Mouse (Mus musculus): Measurements from ENCODE around the gene E130218I03Rik.

The E130218I03Rik gene

DNA sequence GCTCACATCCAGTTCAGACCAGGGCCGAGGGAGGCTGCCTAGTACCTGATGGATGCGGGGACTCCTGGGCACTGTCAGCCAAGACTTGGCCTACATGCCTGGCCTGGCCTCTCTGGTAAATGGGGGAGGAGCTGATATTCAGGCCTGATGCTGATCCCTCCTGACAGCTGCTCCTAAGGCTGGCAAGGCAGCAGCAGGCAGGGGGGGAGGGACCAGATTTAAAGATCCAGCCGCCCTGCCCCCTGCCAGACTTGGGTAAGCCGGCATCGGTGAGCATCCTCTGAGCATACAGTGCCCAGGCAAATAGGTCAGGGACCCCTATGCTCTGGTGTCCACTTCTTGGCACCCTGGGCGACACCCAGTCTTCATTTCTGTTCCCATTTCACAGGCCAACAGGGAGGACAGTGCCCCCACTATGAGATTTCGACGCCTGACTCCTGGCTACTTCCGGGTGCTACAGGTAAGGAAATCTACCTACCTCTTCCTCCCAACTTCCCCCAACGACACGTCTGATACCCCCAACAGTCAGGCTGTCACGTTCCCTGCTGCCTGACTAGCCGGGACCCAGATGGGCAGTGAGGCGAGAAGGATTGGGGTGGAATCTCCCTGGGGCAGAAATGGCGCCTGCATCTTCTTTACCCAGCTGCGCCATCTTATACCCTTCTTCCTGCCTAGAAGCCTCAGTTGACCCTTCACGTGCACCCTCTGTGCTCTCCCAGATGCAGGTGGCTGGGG is at the start of gene E130218I03Rik:
TSS of gene E130218I03Rik (plus strand) at position 147 of the 735 bp plus-strand sequence.
- DNase-seq (ENCODE audit: low spot score in 2 of 2): no peak

DNA sequence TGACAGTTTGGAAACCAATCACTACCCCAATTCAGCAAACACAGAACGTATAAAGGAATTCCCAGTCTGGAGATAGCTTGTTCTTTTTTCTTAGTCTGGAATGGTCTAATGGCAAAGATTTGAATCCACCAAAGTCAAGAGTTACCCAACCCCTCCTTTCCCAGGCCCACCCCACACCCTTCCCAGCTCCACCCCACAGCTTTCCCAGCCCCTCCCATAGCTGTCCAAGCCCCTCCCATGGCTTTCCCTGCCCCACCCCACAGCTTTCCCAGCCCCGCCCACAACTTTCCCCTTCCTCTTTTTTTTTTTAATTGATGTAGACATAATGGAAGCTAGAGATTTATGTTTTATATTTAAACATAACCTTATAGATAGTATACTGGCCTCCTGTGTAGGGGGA is 44.1 kb upstream of the E130218I03Rik start:
- DNase-seq (ENCODE audit: low spot score in 2 of 2): no peak

GRCm38 (mm10) chr4:134202904-134203303 is 40.6 kb upstream of the E130218I03Rik start, which contains the start of gene Gm7534:
Gene Gm7534, minus strand, starts transcription at chr4:134203004.
- no peak for DNase-seq (ENCODE audit: low spot score in 2 of 2)

DNA sequence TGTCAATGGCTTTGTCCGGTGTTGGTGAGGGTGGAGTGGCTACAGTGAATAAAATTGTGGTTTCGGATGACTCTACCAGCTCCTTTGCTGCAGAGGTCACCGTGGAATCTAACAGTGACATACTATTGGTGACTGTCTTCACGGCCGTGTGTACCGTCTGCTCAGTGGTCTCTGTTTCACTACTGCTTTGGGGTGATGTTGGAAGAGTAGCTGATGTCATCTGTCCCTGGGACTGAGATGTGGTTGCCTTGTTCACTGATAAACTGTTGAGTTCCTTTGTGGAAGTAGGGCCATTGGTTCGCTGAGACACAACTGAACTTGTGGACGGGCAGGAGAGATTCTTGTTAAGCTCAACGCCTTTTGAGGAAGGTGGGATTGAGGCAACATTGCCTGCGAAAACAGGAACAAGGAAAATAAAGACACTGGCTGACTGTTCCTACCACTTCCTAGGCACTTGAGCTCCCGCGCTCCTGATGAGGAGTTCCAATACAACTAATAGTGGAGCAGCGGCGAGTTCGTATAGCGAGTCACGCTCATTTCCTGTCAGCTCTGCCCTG is 40.0 kb upstream of the E130218I03Rik start:
- no peak for DNase-seq (ENCODE audit: low spot score in 2 of 2)

DNA sequence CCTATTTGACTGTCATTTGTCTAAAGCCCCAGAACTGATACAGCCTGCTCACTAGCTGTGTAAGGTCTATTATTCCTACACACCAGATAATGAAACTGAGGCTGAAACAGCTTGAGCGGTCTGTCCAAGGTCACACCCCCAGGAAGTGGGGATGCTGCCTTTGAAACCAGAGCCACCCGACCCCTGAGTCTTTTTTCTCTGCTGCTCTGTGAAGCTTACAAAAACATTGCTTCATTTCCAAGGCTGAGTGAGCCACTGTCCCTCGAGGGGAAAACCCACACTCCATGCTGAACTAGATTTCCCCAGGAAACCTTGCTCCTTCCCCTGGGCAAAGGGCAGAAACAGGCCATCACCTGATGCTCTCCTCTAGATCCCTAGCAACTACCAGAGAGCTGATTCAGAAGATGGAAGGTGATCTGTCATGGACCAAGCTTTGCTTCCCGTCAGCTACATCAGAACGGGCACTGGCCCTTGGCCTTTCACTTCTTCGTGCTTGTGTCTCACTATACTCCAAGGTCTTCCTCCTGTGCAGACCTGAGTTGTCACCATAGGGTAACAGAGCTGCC is 36.9 kb upstream of the E130218I03Rik start:
- DNase-seq (ENCODE audit: low spot score in 2 of 2): no peak

DNA sequence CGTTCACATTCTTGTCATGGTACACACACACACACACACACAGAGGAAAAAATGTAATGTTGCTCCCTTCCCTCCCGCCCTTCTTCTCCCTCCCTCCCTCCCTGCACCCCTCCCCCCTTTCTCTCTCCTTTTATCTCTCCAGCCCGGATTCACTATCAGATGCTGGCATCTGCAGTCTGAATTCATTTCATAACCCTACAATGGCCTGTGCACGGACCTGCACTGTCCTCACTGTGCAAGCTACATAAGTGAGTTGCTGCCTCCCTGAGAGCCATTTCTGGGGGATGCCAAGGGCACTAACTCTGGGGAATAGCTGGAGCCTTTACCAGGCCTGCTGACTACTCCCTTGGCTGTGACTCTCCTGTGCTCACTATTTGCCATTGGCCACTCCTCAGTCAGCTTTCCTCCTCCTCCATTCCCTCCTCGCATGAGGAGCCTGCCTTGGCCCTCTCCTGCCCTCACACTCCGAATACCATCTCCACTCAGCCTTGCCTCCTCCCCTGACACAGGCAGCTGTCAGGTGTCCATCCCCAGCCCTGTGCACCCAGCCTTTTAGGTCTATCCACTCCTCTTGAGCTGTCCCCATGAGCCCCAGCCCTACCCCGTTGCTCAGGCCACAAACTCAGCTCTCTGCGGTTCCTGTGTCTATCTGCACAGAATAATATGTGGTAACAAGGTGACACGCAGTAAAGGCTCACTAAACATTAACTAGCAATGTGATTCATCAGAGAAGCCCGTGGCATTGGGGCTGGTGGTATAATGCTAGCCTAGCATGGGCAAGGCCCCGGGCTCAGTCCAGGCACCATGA is 20.5 kb upstream of the E130218I03Rik start:
- no peak for DNase-seq (ENCODE audit: low spot score in 2 of 2)

GRCm38 (mm10) chr4:134227194-134227593 is 16.3 kb upstream of the E130218I03Rik start, which contains the start of gene Catsper4:
Gene Catsper4, minus strand, starts transcription at chr4:134227383.
- DNase-seq (ENCODE audit: low spot score in 2 of 2): no peak

GRCm38 (mm10) chr4:134230431-134230830 is 13.0 kb upstream of the E130218I03Rik start:
- DNase-seq (ENCODE audit: low spot score in 2 of 2): no peak

GRCm38 (mm10) chr4:134234876-134235275 is 8.6 kb upstream of the E130218I03Rik start:
- DNase-seq (ENCODE audit: low spot score in 2 of 2): no peak

DNA sequence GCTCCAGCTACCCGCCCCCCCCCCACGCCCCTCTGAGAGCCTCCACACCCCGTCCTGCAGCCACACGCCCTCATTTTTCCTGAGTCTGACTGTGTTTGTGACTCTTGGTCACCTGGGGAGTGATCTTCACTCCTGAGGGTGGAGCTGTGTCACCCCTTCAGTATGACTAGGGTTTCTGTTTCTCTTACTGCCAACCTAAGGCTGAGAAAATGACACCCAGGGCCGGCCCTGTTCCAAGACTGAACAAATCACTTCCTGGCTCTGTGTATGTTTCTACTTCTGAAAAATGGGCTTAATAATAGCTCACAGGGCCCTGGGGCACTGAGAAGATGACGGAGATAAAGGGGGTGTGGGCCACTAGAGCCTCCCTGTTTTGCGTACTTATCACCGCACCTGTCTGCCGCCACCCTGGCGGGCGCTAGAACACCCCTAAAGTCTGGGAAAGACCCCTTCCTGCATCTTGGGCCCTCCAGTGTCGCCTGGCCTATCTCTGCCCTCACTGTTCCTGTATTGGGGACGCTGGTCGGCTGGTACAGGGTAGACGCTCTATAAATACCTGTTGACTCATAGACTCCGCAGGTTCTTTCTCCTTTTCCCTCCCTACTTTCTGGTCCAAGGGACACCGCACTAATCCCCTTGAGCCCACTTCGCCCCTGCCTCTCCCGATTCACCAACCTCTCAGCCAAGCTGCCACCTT is 5.7 kb upstream of the E130218I03Rik start:
- no peak for DNase-seq (ENCODE audit: low spot score in 2 of 2)

DNA sequence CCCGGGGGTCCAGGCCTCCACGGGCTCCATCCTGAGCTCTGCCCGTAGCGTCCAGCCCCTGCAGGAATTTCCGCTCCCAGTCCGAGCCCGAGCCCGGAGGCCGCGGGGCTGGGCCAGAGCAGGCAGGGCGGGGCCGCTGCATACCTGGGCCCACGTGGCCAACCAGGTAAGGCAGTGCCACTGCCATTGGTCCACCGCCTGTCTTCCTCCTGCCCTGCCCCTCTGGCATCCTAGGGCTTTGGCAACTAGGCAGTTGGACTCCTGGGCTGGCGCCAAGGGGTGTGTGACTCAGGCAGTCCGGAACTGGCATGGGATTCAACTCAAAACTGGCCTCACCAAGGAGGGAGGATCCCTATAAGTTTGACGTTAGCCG is 5.2 kb upstream of the E130218I03Rik start, which contains the start of gene Cnksr1:
TSS of gene Cnksr1 (minus strand) at position 121 of the 373 bp plus-strand sequence.
- no peak for DNase-seq (ENCODE audit: low spot score in 2 of 2)

GRCm38 (mm10) chr4:134238686-134239085 is 4.8 kb upstream of the E130218I03Rik start:
- DNase-seq (ENCODE audit: low spot score in 2 of 2): no peak

DNA sequence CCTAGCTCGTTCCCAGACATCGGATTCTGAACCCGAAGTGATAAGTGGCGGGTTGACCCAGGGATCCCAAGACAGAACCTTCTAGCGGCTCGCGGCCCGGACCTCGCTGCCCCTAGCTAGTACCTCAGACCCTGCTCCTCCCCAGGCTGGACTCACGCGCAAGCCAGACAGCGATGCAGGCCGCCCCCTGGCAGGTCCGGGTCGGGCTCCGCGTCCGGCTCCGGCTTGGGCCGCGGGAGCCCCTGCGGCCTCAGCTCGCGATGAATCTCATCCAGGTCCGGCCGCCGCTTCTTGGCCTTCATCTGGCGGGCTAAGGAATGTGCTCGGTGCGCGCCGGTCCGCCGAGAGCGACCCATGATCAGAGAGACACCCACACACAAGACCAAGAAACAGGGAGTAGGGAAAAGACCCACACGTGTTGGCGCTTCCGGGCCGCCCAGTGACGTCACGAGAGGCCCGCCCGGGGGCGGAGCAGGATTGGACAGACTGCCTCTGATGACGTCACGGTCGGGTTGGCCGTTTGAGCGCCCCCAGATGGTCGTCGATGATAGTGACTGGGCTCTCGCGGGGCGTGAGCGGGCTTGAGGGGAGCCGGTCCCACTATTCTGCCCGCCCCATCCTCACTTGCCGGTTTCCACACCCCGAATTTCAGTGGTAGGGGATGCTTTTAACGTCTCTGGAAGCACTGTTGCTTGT is 1.8 kb downstream of the E130218I03Rik start, which contains the start of gene Zfp593:
TSS of gene Zfp593 (minus strand) at position 445 of the 696 bp plus-strand sequence.
- peak; percentile 96 to 98 for DNase-seq (ENCODE audit: low spot score in 2 of 2)

DNA sequence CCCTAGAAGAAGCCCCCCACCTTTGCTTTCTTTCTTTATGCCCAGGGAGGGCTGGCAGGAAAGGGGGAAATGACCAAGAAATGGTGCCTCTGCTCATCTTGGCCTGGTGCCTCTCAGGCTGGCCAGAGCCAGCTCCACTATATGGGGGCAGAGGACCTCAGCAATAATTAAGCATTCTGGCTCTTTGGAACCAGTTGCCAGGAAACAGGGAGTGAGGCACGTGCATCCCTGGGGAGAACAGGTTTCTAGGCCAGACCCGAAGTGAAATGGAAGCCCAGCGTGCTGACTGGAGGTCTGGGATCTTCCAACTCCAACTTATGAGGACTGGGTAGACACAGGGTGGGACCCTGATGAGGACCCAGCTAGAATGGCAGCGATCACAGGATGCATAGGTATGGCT is 2.8 kb downstream of the E130218I03Rik start:
- DNase-seq (ENCODE audit: low spot score in 2 of 2): no peak

- no peak for DNase-seq (ENCODE audit: low spot score in 2 of 2)
These were observed 3.3 kb downstream of the E130218I03Rik start, which contains the start of gene Gm30191 for GRCm38 (mm10) chr4:134246719-134247258. Gene Gm30191, plus strand, starts transcription at chr4:134246935.

GRCm38 (mm10) chr4:134249651-134250050 is 6.2 kb downstream of the E130218I03Rik start:
- DNase-seq (ENCODE audit: low spot score in 2 of 2): peak; percentile 64 to 68

DNA sequence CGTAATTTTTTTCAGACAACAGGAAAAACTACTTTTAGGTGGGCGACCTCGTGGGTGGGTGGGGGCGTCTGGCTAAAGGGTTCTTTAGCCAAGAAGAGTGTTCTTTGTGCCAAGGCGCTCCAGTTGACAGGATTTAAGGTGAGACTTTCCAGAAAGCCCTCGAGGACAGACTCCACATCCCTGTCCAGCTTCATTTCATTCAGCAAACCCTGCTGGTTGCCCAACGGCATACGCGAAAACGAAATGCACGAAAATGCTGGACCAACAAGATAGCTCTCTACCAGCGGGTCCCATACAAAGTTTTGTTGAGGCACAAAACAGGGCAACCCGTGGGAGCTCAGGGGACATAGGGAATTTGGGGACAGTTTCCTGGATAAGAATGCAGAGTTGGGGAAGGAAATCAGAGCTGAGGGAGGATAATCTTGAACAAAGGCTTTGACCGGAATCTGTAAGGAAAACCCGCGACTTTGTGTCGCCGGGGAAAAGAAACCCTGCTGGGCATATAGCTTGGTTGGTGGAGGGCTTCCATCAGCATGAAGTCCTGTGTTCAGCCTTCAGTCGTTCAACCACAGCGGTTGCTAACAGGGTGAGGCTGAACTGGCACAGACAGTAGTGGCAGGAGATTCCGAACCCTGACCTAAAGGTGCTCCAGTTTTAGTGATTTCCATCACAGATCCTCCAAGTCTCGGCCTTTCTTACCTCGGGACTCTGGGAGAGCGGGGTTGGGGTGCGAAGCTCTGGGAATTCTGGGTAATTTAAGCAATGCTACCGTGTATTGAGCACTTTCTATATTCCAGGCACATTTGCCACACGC is 6.9 kb downstream of the E130218I03Rik start:
- DNase-seq (ENCODE audit: low spot score in 2 of 2): no peak

- DNase-seq (ENCODE audit: low spot score in 2 of 2): peak in 1 of 2 experiments; percentile 47
These were observed 7.4 kb downstream of the E130218I03Rik start for GRCm38 (mm10) chr4:134250930-134251240.
